Mouse (Mus musculus): ENCODE data around the gene Sec31b.

DNA sequence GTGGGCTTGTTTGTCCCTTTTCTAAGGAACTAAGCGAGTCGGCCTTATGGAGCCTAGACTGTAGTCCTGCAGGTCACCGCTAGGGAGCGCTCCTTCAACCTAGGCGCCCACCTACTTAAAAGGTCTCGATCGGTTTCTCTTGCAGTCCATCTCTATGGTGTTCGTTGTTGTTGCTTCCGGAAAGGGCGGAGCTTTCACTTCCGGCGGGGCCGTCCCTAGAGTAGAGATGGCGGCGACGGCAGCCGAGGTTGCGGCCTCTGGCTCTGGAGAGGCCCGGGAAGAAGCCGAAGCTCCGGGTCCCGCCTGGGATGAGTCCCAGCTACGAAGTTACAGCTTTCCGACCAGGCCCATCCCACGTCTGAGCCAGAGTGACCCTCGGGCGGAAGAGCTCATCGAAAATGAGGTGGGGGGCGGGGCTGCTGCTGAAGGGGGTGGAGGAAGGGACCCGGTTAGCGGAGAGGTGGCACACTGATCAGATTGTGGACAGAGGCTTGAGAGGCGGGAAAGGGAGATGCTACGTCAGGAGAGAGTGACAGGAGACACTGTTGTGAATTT, 17.1 kb upstream of the Sec31b start, which contains the start of gene Hif1an:
- TF ChIP-seq CTCF (IDR thresholded peaks at IDR 0.05; ENCODE audit: low read depth) (peak; percentile 97), EP300 (IDR thresholded peaks at IDR 0.05; ENCODE audit: low read depth) (peak; percentile 70)
